Comparison of ENCODE assay signal across 9 mouse cellular contexts in the genomic region with DNA sequence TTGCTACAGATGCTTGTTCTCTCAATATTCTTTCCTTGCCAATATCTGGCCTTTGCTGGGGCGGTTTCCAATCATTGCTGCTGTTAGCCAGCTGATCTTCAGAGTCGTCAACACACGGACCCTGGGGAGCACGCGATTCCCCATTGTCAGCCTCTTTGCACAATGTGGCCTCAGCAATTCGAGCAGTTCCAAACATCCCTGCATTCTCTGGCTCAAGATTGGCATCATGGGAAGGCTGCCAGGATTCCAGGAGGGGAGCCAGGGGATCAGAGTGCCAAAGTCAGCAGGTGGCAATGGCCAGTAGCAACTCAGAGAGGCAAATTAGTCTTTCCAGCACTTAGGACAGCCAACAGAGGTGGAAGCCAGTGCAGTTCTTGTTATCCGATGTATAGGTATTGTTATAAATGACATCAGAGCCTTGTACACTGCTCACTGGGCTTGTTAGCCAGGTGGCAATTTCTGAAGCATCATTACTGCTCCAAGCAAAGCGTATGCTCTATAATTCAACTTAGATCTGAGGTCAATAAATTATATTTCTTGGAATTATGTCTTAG.
DNase-seq lines count a peak whose midpoint lies in the region; ATAC-seq lines count a peak whose summit lies in the region.
"Had no signal": no experiment of that assay in that cellular context is flagged by ENCODE, and none has a peak within 500 bp of the region (broad histone marks: within the 10 kb centered on the region; RNA-seq: fewer than 3 reads in every experiment).

No protein-coding gene starts in this region.

- H3K4me2 ChIP-seq in kidney, embryonic 15.5 days: no peak overlapping the region
- H3K4me2 ChIP-seq: embryonic facial prominence, embryonic 13.5 days had no signal

- H3K27ac ChIP-seq in kidney, embryonic 15.5 days: no peak overlapping the region
- H3K27ac ChIP-seq: embryonic facial prominence, embryonic 13.5 days had no signal

- no peaks in the 10 kb centered on the region for H3K9me3 ChIP-seq in kidney, embryonic 15.5 days (replicated peaks)
- H3K9me3 ChIP-seq: embryonic facial prominence, embryonic 13.5 days had no signal

- no peak for ATAC-seq in kidney, embryonic 15.5 days (replicated peaks; ENCODE audit: low FRiP score)
- no peak for ATAC-seq in erythroid progenitor cell, adult 5-6 weeks (replicated peaks; ENCODE audit: low FRiP score, poor library complexity, severe bottlenecking)

- DNase-seq in kidney, adult 18-20 months: peak; percentile 52
- peak; percentile 78 for DNase-seq in adrenal gland, postnatal 10 days
- DNase-seq in cerebellum, postnatal 25 days: peak; percentile 61 to 71
- peak; percentile 43 to 65 for DNase-seq in kidney, adult 8-10 months
- peak; percentile 42 for DNase-seq in testis, postnatal 10 days (ENCODE audit: low spot score)
- DNase-seq in thymus, postnatal 25 days: no peak

- no peaks in the 10 kb centered on the region for H3K36me3 ChIP-seq in kidney, embryonic 15.5 days
- H3K36me3 ChIP-seq: embryonic facial prominence, embryonic 13.5 days had no signal

- no peak overlapping the region for H3K9ac ChIP-seq in kidney, embryonic 15.5 days
- H3K9ac ChIP-seq: embryonic facial prominence, embryonic 13.5 days had no signal

- no peak overlapping the region for H3K4me3 ChIP-seq in kidney, embryonic 15.5 days (replicated peaks)
- H3K4me3 ChIP-seq: embryonic facial prominence, embryonic 13.5 days had no signal

- no peaks in the 10 kb centered on the region for H3K27me3 ChIP-seq in kidney, embryonic 15.5 days
- H3K27me3 ChIP-seq: embryonic facial prominence, embryonic 13.5 days had no signal

- WGBS in kidney, embryonic 15.5 days: 79% methylated on average over 8 of the region's 8 CpGs

- no peaks in the 10 kb centered on the region for H3K4me1 ChIP-seq in kidney, embryonic 15.5 days
- H3K4me1 ChIP-seq: embryonic facial prominence, embryonic 13.5 days had no signal
